In genomic region chr10:85957464-85957950, GRCm38 (mm10) we compare ENCODE assay signal across 8 mouse cellular contexts. TPM values are rescaled to one million over a fixed set of nuclear protein-coding genes. Genes with fewer than 3 reads are reported as not detected.
DNase-seq lines count a peak whose midpoint lies in the region; ATAC-seq and TF ChIP-seq lines count a peak whose summit lies in the region.

TSS of gene Rtcb (minus strand) at chr10:85957823.

- H3K4me1 ChIP-seq in heart, embryonic 12.5 days (replicated peaks): peaks cover 11% of the 10 kb centered on the region
- no peaks in the 10 kb centered on the region for H3K4me1 ChIP-seq in kidney, postnatal 0 days (replicated peaks; ENCODE audit: insufficient read depth, low read length)
- no peaks in the 10 kb centered on the region for H3K4me1 ChIP-seq in liver, embryonic 11.5 days (replicated peaks; ENCODE audit: control insufficient read depth, insufficient read depth, low read length)
- H3K4me1 ChIP-seq in stomach, embryonic 14.5 days (ENCODE audit: control insufficient read depth, insufficient read depth, low read length): no peaks in the 10 kb centered on the region

- H3K4me2 ChIP-seq in heart, embryonic 12.5 days: peak within 1 kb of the TSS; percentile 81
- peak within 1 kb of the TSS; percentile 58 for H3K4me2 ChIP-seq in kidney, postnatal 0 days (ENCODE audit: low read length)
- H3K4me2 ChIP-seq in liver, embryonic 11.5 days: peak within 1 kb of the TSS; percentile 94
- peak within 1 kb of the TSS; percentile 78 for H3K4me2 ChIP-seq in stomach, embryonic 14.5 days (replicated peaks; ENCODE audit: low read depth, low read length)

- peak; percentile 97 for DNase-seq in CD4-positive helper T cell, adult 2 months (ENCODE audit: low read depth, low spot score)
- peak; percentile 87 for DNase-seq in brain, embryonic 18.5 days (ENCODE audit: low read depth, low spot score)
- DNase-seq in kidney, postnatal 0 days (ENCODE audit: low spot score): peak; percentile 96
- peak; percentile 90 for DNase-seq in liver, embryonic 11.5 days (ENCODE audit: low spot score)
- peak; percentile 97 for DNase-seq in naive thymus-derived CD4-positive, alpha-beta T cell, adult 2 months (ENCODE audit: low read depth)

- H3K9ac ChIP-seq in heart, embryonic 12.5 days: peak within 1 kb of the TSS; percentile 94
- H3K9ac ChIP-seq in kidney, postnatal 0 days (ENCODE audit: low read depth, low read length): peak within 1 kb of the TSS; percentile 89
- H3K9ac ChIP-seq in liver, embryonic 11.5 days (ENCODE audit: low read depth, low read length): peak within 1 kb of the TSS; percentile 94
- peak within 1 kb of the TSS; percentile 84 for H3K9ac ChIP-seq in stomach, embryonic 14.5 days (replicated peaks; ENCODE audit: low read depth, low read length)

- ATAC-seq in erythroid progenitor cell, adult 5-6 weeks (replicated peaks; ENCODE audit: low FRiP score, poor library complexity, severe bottlenecking): peak; percentile 99
- peak; percentile 89 for ATAC-seq in heart, embryonic 12.5 days (ENCODE audit: insufficient number of reproducible peaks, low FRiP score)
- ATAC-seq in kidney, postnatal 0 days (replicated peaks; ENCODE audit: low FRiP score, low read depth): peak; percentile 86
- ATAC-seq in liver, embryonic 11.5 days (replicated peaks; ENCODE audit: low FRiP score): peak; percentile 92
- peak; percentile 90 for ATAC-seq in stomach, embryonic 14.5 days (ENCODE audit: insufficient number of reproducible peaks, insufficient read depth, low FRiP score, low read depth)

- TF ChIP-seq CTCF in kidney, postnatal 0 days (IDR thresholded peaks at IDR 0.05; ENCODE audit: low read depth): no peak

- peaks cover 24% of the 10 kb centered on the region for H3K36me3 ChIP-seq in heart, embryonic 12.5 days
- 0 out of 2 replicates have a peak, but pooled peaks cover 9% of the 10 kb centered on the region for H3K36me3 ChIP-seq in kidney, postnatal 0 days (ENCODE audit: insufficient read depth, low read length)
- H3K36me3 ChIP-seq in liver, embryonic 11.5 days (ENCODE audit: control insufficient read depth, insufficient read depth, low read length): peaks cover 21% of the 10 kb centered on the region
- H3K36me3 ChIP-seq in stomach, embryonic 14.5 days (ENCODE audit: control insufficient read depth, insufficient read depth, low read length): peaks cover 15% of the 10 kb centered on the region

- peak within 1 kb of the TSS; percentile 82 for H3K4me3 ChIP-seq in heart, embryonic 12.5 days
- H3K4me3 ChIP-seq in kidney, postnatal 0 days (replicated peaks; ENCODE audit: low read depth, low read length): peak within 1 kb of the TSS; percentile 92
- H3K4me3 ChIP-seq in liver, embryonic 11.5 days (ENCODE audit: low read depth, low read length): peak within 1 kb of the TSS; percentile 99
- peak within 1 kb of the TSS; percentile 97 for H3K4me3 ChIP-seq in stomach, embryonic 14.5 days (ENCODE audit: low read depth, low read length)

- WGBS in heart, embryonic 12.5 days: under 1% methylated on average over 38 of the region's 38 CpGs
- under 1% methylated on average over 38 of the region's 38 CpGs for WGBS in kidney, postnatal 0 days
- WGBS in liver, embryonic 11.5 days: under 1% methylated on average over 38 of the region's 38 CpGs
- 1% methylated on average over 37 of the region's 38 CpGs for WGBS in stomach, embryonic 14.5 days

- H3K27me3 ChIP-seq in heart, embryonic 12.5 days (replicated peaks): no peaks in the 10 kb centered on the region
- no peaks in the 10 kb centered on the region for H3K27me3 ChIP-seq in kidney, postnatal 0 days (ENCODE audit: insufficient read depth, low read length)
- H3K27me3 ChIP-seq in liver, embryonic 11.5 days (replicated peaks; ENCODE audit: control insufficient read depth, insufficient read depth, low read length): no peaks in the 10 kb centered on the region
- no peaks in the 10 kb centered on the region for H3K27me3 ChIP-seq in stomach, embryonic 14.5 days (ENCODE audit: control insufficient read depth, insufficient read depth, low read length)

- H3K9me3 ChIP-seq in heart, embryonic 12.5 days (replicated peaks): no peaks in the 10 kb centered on the region
- H3K9me3 ChIP-seq in kidney, postnatal 0 days (replicated peaks; ENCODE audit: low read length): no peaks in the 10 kb centered on the region
- H3K9me3 ChIP-seq in liver, embryonic 11.5 days (ENCODE audit: control insufficient read depth, low read length): no peaks in the 10 kb centered on the region
- no peaks in the 10 kb centered on the region for H3K9me3 ChIP-seq in stomach, embryonic 14.5 days (ENCODE audit: control insufficient read depth, low read depth, low read length)

- peak within 1 kb of the TSS; percentile 67 for H3K27ac ChIP-seq in heart, embryonic 12.5 days (ENCODE audit: poor library complexity, severe bottlenecking)
- peak within 1 kb of the TSS; percentile 83 for H3K27ac ChIP-seq in kidney, postnatal 0 days
- peak within 1 kb of the TSS; percentile 28 for H3K27ac ChIP-seq in liver, embryonic 11.5 days (ENCODE audit: low read depth, low read length)
- peak within 1 kb of the TSS; percentile 35 for H3K27ac ChIP-seq in stomach, embryonic 14.5 days (ENCODE audit: low read length)

RNA-seq across cellular contexts. Expression of gene Rtcb, which starts in this region (rescaled TPM):
- total RNA-seq in erythroid progenitor cell, adult 5-6 weeks (2015; ENCODE audit: low replicate concordance): 15.9 and 18.4 TPM in 2 replicates
- 20.2 and 40.9 TPM in 2 replicates for total RNA-seq in erythroid progenitor cell, adult 5-6 weeks (2017; ENCODE audit: low replicate concordance)
- polyA plus RNA-seq in heart, embryonic 12.5 days (2016; fragmentation: Nextera tagmentation; extraction: Ambion mirVana): 122 and 124 TPM in 2 replicates
- polyA plus RNA-seq in kidney, postnatal 0 days (2015; fragmentation: Nextera tagmentation; extraction: Ambion mirVana): 146 and 159 TPM in 2 replicates
- polyA plus RNA-seq in liver, embryonic 11.5 days (2014; fragmentation: Nextera tagmentation; extraction: Ambion mirVana): 161 and 175 TPM in 2 replicates
- polyA plus RNA-seq in stomach, embryonic 14.5 days (2014; fragmentation: Nextera tagmentation; extraction: Ambion mirVana): 153 and 172 TPM in 2 replicates

Comparison
In these comparisons a context has a peak if more than half of its experiments do, and no peak if none do; other contexts are left out.
1. Peak in every context shown above with its lines: DNase-seq, ATAC-seq, H3K4me3 ChIP-seq and H3K27ac ChIP-seq.
2. H3K27ac ChIP-seq: peak in every context shown above with its lines; median percentile 83 in kidney, postnatal 0 days; 67 in heart, embryonic 12.5 days; 35 in stomach, embryonic 14.5 days; 28 in liver, embryonic 11.5 days.